Mouse (Mus musculus) lung, postnatal 25 days (tissue): Measurements from ENCODE around the gene Grap.

Experiments used
- DNase-seq: peaks from one replicate; pipeline ENCODE4 v3.0.0; 2022; ENCODE audit warnings: low spot score

The Grap gene

DNA sequence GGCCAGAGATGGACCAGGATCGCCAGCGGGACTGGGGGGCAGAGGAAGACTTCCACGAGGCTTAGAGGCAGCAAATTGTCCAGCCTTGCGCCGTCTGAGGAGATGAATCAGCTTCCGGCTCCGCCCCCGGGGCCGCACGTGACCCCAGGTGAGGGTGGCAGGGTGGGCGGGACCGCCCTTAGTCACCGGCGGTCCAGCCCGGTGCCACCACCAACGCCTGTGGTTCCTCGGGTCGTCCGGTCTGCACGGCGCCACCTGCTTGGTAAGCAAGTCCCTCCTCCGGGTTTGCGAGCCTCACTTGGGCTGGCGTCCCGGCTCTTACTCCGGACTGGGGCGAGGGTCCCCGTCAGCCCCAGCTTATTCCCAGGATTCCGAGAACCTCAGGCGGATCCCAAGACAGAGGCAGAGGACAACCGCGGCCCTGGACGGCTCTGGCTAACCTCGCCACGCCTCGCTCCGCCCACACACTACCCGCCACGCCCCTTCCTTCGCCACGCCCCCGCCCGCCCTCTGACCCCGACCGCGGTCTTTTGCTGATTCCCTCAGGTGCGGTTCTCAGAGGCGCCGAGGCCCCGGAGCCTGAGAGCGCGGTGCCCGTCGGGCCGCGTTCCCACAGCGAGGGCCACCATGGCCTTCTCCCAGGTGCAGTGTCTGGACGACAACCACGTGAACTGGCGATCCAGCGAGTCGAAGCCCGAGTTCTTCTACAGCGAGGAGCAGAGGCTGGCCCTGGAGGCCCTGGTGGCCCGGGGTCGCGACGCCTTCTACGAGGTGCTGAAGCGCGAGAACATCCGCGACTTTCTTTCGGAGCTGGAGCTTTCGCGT, 31.1 kb downstream of the Grap start, which contains the start of gene Fam83g:
TSS of gene Fam83g (plus strand) at position 185 of the 825 bp plus-strand sequence.
- peak; percentile 68 for DNase-seq

DNA sequence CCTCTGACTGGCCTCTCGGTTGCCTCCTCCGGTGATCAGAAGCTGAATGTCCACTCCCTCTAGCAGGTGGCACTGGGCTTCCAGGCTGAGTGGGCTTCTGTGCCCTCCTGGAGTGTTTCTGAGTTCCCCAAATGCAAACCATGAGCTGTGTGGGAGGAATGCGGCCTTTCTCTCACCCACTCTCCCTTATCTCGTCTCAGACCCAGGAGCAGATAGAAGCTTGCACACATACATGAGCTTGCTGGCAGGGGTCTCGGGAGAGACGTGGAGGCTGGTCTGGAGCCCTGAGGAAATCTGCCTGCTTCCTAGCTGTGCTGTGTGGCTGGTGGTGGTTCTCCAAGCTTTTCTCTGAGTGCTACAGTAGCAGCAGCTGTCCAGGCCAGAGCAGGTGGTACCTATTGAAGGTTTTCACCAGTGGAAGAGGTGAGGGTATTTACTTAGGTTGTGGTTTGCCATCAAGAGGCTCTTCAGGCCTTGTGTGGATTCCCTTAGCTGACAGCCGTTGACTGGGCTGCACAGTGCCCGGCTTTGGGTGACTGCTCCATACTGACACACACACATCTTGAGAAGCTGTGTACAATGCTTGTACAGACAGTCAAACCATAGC, 32.2 kb downstream of the Grap start:
- peak; percentile 14 for DNase-seq

DNA sequence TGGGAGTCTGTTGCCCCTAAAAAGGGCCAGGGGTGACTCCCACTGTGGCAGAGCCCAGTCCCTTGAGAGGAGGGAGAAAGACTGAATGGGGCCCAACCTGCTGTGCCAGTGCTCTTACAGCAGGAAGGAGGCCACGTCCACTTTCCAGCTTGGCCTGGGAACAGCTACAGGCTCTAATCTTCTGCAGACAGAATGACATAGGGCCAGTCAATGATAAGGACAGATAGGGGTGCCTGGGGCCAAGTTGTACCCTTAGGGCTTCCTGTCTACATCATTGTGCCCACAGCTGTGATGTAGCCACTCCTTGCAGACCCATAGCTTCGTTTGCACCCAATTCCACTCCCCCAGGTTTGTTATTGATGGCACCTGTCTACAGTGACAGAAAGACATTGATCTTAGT, 33.1 kb downstream of the Grap start:
- no peak for DNase-seq

DNA sequence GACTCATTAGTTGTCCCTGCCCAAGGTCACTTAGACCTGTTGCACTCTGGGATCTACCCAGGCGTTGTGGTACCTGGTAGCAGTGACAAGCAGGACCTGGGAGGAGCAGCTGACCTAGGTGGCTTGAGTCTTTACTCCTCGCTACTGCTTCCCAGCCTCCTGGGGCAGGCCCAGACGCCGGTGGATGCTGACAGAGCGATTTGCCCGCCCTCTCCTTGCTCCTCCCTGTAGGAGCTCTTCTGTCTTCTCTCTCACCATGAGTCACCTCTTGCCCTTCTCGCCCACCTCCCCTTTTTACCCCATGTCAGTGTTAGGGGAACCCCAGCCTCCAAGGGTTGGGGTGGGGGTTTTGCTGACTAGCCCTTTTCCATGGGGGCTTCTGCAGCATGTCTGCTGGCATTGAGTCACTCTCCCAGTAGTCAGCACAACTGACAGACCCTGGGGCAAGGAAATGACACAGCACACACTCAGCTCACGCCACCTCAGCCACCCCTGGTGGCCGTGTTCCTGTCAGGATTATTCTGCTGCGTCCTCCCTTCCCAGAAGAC, 33.9 kb downstream of the Grap start:
- DNase-seq: no peak

DNA sequence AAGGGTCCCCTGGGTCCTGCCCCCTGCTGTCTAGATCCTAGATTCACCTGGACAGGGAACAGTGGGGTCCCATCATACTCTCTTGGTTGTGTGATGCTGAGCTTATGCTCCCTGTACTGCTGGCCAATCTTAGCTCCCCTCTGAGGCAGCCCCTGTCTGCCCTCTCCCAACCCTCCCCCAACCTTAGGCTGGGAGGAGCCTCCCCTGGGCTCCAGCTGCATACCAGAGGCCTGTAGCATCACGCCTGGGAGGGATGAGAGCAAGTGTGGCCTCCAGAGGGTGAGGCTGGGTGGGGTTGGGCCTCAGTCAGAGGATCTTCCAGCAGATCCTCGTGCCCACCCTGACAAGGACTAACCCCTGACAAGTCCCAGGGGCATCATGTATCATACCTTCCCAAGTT, 34.5 kb downstream of the Grap start:
- no peak for DNase-seq

DNA sequence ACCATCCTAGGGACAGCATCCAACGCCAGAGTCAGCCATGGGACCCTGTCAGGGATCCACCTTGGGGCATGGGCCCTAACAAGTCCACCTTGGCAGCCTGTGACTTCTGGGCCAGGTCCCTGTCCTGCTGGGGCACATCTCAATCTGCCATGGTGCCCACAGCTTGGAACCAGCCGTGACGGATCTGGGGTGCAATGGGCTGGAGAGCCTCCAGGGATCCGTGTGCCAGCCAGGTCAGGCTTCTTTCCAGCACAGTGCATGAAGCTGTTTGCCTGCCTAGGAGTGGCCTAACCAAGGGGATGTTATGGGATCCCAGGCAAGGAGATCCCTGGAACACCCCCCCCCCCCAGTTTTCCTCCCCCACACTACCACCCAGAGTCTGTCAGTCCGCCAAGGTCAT, 39.9 kb downstream of the Grap start:
- no peak for DNase-seq

DNA sequence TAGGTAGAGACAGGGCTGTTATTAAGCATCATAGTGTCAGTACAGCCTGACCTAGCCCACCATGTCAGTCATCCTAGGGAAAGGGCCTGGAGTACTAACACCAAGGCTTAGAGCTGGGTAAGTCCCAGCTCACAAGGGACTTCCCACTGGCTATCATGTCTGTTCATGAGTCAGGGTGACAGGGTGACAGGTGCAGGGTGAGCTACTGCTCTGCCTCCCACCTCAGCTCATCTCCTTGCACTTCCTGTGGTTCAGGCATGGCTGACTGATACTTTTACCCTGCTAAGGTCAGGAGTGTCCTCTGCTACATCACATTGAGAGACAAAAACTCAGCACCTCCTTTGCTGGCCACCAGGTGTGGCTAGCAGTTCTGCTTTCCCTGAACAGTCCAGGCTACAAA, 45.8 kb downstream of the Grap start:
- DNase-seq: no peak

DNA sequence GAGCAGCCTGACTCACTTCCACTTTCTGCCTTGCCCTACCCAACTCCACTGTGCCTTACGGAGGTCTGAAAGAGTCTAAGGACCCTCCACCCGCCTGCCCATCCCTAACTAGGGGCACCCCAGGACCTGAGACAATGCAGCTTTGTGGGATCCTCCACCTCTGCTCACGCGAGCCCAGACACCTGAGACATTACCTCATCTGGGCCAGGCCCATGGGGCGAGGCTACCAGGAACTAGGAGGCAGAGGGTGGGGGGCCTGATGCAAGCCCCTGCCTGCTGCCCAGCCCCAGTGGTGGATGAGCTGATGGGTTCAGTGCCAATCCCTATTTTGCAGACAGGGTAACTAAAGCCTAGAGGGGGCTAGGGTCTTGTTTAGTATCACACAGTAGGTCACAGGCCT, 46.4 kb downstream of the Grap start:
- DNase-seq: no peak

DNA sequence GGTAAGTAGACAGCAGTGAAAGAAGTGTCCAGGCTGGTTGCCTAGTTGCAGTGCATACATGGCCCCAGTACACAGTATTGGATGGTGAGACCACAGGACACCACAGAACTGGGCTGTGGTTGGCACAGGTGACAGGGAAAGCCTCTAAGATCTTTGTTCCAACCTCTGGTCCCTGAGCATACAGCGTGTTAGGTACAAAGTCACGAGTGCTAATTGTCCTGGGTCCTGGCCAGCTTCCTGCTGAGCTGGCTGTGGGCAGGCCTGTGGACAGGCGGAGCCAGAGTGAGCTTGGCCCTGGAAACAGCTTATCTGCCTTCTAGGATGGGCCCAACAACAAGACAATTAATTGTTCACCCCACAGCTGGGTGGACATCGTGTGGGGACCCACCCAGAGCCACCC, 46.9 kb downstream of the Grap start:
- peak; percentile 42 for DNase-seq

DNA sequence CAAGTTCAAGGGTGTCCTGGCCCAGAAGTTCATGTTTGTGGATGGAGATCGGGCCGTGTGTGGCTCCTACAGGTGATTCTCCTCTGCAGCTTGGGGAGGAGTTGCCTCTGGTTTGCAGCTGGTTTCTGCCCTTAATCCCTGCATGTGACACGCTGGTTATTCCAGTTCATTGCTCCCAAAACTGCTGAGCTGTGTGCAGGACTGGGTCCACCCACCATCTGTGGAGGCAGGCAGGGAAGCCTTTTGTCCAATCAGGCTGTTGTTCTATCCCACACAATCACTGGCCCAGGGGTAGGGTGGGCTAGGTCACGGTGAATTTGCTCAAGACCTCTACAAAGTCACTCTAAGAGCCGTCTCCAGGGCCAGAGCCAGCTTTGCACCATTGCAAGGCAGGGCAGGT, 48.6 kb downstream of the Grap start:
- no peak for DNase-seq

DNA sequence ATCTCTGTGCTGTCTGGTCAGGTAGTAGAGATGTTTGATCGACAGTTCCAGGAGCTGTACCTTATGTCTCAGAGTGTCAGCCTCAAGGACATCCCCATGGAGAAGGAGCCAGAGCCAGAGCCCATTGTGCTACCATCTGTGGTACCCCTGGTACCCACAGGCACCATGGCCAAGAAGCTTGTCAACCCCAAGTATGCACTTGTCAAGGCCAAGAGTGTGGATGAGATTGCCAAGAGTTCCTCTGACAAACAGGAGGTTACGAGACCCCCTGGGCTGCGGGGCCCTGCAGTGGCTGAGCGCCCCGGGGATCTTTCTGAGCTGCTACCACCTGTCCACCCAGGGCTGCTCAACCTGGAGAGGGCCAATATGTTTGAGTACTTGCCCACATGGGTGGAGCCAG, 49.4 kb downstream of the Grap start:
- no peak for DNase-seq

DNA sequence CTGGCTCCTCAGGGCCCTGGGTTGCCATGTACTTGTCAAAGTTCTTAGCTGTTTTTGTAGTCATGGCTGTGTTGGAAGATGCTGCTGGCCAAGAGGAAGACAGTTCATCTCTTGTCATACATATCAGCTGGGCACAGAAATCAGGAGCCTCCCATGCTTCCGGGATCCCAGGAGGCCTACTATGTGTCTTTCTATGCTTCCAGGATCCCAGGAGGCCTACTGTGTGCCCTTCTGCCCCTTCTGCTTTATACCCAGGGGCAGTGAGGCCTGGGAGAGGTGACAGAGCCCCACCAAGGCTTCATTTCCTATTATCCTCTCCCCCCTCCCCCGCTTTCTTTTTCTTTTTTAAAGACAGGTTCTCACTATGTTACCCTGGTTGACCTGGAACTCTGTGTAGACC, 52.5 kb downstream of the Grap start:
- no peak for DNase-seq

DNA sequence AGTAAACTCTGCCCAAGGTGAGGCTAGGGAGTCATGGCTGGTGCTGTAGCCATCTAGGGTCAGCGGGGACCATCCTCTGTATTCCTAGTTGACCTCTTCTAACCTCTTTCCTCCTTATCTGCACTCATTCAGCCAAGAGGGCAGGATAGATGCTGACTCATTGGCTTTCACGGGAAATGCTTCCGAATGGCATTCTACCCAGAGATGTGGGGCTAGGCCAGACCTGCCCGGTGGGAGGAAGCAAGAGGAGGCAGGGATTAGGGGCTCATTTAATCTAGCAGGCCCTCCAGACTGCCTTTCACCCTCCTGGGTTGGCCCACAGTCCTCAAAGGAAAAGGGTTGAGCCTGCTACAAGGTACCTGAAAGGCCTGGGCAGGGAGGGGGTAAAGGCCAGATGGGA, 53.2 kb downstream of the Grap start:
- no peak for DNase-seq

DNA sequence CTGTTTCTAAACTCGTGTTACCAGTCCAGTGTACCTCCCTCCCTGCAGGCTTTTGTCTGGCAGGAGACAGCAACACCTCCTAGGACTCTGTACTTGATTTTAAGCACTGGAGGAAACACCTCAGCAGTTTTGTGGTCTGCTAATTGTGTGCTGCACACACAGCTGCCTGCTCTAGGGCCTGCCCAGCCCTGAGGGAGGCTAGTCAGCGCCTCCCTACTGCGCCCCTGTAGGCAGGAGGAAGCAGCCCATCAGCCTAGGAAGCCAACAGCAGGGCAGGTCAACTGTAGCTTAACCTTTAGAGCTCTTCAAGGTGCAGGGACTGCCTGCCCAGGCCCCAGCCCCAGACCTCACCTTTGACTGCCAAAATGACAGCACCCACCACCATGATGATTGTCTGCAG, 55.9 kb downstream of the Grap start:
- no peak for DNase-seq

DNA sequence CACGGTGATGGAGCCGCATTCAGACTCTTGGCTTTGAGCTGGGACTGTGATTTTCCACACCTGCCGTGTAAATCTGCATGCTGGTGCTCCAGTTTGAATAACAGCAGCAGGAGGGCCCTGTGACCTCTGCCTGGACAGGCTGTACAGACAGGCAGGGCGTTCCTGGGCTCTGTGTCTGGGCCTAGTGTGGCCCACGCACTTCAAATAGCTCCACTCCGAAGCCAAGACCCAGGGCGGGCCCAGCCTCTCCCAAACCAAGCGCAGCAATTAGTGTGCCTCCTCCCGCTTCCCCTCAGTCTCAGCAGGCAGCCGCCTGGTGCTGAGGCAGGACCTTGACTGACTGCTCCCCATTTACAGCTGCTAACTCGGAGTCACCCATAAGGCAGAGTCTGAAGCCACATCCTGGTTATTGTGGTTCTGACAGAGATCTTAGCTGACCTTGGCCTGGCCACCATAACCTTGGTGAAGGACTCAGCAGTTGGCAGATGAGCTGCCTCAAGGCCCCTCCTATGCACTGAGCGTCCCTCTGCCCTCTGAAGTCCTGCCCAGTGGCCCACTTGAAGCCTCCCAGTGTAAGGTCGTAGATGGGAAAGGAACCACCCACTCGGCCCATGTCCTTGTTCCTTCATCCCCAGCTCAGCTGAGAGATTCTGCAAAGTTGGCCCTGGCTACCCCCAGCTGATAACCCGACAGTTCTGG, 60.2 kb downstream of the Grap start:
- DNase-seq: peak; percentile 3

DNA sequence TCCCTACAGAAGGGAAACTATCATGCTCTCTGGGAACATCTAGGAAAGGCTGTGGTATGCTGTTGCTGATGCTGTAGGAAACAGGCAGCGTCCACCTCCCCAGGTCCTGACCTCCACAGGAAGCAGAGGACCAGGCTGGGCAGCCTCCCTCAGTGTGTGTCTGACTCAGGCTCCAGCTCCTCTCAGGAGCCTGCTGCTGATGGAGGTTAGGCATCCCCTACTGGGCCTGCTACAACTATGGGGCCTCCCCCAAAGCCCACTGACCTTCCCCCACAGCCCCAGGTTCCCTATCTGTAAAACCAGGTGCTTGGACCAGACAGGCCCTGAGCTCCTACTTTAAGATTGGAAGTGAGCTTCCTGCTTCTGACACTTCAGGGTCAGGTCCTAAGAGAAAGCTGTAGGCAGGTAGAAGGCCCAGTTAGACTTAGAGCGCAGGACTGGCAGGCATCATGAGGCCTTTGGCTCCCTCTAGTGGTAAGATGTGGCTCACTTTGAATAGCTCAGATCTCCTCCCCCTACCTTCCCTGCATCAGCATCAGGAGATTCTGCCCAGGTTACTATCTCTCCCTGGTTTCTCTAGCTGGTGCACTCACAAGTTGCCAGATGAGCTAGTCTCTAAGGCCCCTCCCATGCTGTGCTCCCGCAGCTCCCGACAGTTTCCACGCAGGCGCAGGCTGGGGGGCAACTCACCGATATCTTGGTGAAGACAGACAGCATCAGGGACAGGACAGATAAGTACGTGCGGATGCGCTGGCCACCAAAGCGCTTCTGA, 61.5 kb downstream of the Grap start:
- DNase-seq: peak; percentile 84

DNA sequence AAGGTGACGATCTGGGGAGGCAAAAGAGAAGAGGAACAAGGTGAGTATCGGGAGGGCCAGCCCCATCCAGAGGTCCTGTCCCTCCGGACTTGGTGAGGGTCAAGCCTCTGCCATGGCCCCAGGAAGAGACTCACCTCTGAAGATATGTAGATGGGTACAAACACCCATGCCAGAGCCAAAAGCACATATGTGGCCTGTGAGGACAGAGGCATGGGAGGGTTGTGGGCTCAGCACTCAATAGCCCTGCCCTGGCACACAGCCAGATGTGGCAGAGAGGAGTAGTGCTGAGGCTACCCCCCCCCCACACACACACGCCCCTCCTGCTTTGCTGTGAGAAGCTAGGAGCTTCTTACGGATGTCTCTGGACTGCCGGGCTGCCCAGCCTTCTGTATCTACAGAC, 62.1 kb downstream of the Grap start:
- no peak for DNase-seq

DNA sequence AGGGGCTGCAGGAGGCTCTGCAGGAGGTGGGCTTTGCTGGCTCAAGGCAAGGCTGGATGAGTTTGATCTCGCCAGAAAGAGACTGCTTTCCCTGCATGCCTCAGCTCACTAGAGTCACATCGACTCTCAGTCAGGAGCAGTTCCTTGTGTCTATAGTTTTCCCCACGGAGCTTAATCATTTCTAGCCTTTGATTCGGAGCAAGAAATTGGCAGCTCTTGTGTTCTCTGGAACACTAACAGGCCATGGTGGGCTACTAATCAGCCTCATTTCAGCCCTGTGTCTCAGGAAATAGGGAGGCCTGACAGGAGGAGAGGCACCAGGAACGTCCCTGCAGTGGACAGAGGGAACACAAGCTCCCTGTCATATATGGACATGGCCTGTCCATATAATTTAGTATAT, 64.9 kb downstream of the Grap start:
- DNase-seq: no peak

DNA sequence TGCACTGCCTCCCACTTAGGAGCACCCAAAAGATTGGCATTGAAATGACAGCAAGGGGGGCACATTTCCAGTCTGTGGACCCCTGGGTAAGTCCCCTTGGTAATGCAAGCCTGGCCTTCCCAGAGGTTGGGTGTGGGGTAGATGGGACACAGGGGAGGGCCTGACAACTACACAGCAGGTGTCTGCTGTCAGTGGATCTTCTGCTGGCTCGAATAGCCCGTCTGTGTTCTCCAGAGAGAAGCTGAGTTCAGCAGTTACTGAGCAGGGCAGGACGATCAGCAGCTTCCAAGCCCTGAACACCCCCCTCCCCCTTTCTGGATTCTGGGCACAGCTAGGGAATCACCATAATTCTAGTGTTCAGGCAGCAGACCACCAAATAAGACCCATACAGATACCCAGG, 66.3 kb downstream of the Grap start:
- DNase-seq: no peak

DNA sequence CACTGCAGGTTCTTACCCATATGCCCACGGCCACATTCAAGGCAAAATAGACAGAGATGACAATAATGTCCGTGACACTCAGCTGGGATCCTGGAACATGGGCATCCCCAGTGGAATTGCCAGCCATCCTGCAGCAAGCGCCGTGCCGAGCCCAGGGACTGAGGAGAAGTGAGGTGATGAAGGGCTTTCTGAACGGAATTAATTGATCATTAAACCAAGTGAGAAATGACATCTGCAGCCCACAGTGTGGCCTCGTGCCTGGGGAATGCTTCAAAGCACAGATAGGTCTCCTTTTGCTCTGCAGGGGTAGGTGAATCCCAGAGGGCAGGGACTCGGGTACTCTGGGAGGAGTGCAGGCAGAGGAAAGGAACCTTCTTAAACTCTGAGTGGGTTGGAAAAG, 66.8 kb downstream of the Grap start:
- no peak for DNase-seq

DNA sequence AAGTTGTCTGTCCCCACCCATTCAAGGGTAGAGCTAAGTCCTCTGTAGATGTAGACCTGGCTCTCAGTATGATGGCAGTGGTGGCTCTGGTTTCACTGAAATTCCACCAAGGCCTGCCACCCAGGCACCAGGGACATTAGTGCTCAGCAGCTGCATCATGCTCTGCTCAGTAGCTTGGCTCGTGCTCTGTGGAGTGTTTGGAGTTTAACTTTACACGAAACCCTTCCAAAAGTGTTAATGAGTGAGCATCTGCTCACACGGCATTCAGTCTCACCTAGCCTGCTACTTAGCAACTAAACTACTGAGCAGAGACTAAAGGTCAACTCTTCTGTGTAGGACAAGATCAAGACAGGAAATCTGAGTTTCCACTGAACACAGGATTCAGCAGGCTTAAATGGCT, 67.6 kb downstream of the Grap start, which contains the start of gene Slc5a10:
TSS of gene Slc5a10 (minus strand) at position 191 of the 400 bp plus-strand sequence.
- no peak for DNase-seq

DNA sequence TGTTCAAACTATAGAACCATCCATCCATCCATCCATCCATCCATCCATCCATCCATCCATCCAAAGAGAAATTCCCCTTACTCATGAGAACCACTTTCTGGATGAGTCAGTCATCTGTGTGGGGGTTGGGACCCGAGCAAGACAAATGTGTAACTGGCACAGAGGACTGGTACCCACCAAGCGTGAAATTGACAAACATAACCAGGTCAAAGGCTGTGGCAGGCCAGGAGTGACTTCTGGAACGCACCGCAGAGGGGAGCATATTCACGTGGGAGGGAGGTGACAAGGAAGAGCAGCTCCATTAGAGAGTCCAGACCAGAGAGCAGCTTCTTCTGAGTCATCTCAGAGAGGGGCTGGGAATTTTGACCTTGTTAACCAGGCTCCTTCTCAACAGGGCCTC, 69.0 kb downstream of the Grap start:
- DNase-seq: no peak
